Mouse (Mus musculus): ENCODE results near the gene Abhd17a. TPM values are rescaled to one million over a fixed set of nuclear protein-coding genes. Genes with fewer than 3 reads are reported as not detected.

Gene Abhd17a
- total and polyA plus RNA-seq, 2 experiments from 2014 or later, result 171 to 389 TPM

DNA sequence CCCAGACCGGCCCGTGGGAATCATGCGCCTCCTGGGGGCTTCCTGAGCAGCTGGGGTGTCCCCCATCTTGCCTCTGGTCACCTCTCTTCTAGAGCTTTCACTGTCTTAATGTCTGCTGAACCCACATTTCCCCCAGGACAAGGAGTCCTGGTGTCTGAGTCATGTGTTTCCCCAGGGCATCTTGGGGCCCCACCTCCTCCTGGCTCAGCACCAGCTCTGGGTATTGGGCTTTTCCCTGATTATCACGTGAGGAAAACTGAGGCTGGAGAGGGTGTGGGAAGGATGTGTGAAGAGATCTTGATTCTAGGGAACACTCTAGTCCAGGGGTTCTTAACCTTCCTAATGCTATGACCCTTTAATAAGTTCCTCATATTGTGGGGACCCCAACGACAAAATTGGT, 52.0 kb downstream of the Abhd17a start:
- Histone ChIP-seq H3K4me2 (ENCODE audit: low read depth, low read length) (no peak overlapping the region), H3K4me1 (ENCODE audit: insufficient read depth, low read length) (no peaks in the 10 kb centered on the region), H3K27me3 (ENCODE audit: insufficient read depth, low read length) (peaks cover 12% of the 10 kb centered on the region; the same call in 1 of the 2 replicates), H3K27ac (no peak overlapping the region), H3K9ac (replicated peaks; ENCODE audit: low read length) (no peak overlapping the region), H3K36me3 (ENCODE audit: insufficient read depth, low read length) (peaks cover 23% of the 10 kb centered on the region), H3K9me3 (ENCODE audit: low read length) (no peaks in the 10 kb centered on the region), H3K4me3 (ENCODE audit: low read length) (no peak overlapping the region)
- ATAC-seq (no peak), DNase-seq (ENCODE audit: low spot score) (no peak)
- no peak for TF ChIP-seq CTCF (IDR thresholded peaks at IDR 0.05; ENCODE audit: low read depth)
- 64% methylated on average over 5 of the region's 5 CpGs for WGBS

DNA sequence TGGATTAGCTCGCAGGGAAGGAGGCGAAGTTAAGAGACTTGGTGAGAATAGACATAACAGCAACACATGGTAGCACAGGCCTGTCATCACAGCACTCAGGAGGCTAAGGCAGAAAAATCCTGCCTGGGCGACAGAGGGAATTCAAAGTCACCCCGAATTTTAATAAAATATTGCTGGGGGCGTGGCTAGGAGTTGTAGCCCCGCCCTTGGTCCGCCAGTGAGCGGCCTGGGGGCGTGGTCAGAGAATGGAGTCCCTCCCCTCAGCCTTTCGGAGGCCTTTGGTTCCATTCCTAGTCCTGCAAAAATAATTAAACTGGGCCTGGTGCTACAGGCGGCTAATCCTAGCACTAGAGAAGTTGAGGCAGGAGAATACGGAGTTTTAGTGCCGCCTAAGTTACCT, 54.4 kb downstream of the Abhd17a start:
- peak overlapping the region; percentile 23 for H3K4me2 ChIP-seq (ENCODE audit: low read depth, low read length)
- H3K9ac ChIP-seq (replicated peaks; ENCODE audit: low read length), result no peak overlapping the region
- WGBS, result 15% methylated on average over 13 of the region's 13 CpGs
- no peak overlapping the region for H3K4me3 ChIP-seq (ENCODE audit: low read length)
- DNase-seq (ENCODE audit: low spot score) (no peak), ATAC-seq (no peak)
- no peaks in the 10 kb centered on the region for H3K9me3 ChIP-seq (ENCODE audit: low read length)
- no peaks in the 10 kb centered on the region for H3K4me1 ChIP-seq (ENCODE audit: insufficient read depth, low read length)
- H3K36me3 ChIP-seq (ENCODE audit: insufficient read depth, low read length), result no peaks in the 10 kb centered on the region
- TF ChIP-seq CTCF (IDR thresholded peaks at IDR 0.05; ENCODE audit: low read depth), result no peak
- H3K27me3 ChIP-seq (ENCODE audit: insufficient read depth, low read length), result peaks cover 12% of the 10 kb centered on the region; the same call in 1 of the 2 replicates
- no peak overlapping the region for H3K27ac ChIP-seq

GRCm38 (mm10) chr10:80535071-80535470, 55.1 kb downstream of the Abhd17a start:
- ATAC-seq (no peak), DNase-seq (ENCODE audit: low spot score) (no peak)
- TF ChIP-seq CTCF (IDR thresholded peaks at IDR 0.05; ENCODE audit: low read depth), result no peak
- Histone ChIP-seq H3K4me2 (ENCODE audit: low read depth, low read length) (peak overlapping the region; percentile 23), H3K27ac (no peak overlapping the region), H3K9ac (replicated peaks; ENCODE audit: low read length) (no peak overlapping the region), H3K9me3 (ENCODE audit: low read length) (no peaks in the 10 kb centered on the region), H3K4me1 (ENCODE audit: insufficient read depth, low read length) (no peaks in the 10 kb centered on the region), H3K27me3 (ENCODE audit: insufficient read depth, low read length) (peaks cover 12% of the 10 kb centered on the region; the same call in 1 of the 2 replicates), H3K4me3 (ENCODE audit: low read length) (no peak overlapping the region), H3K36me3 (ENCODE audit: insufficient read depth, low read length) (no peaks in the 10 kb centered on the region)
- WGBS, result 13% methylated on average over 14 of the region's 14 CpGs

DNA sequence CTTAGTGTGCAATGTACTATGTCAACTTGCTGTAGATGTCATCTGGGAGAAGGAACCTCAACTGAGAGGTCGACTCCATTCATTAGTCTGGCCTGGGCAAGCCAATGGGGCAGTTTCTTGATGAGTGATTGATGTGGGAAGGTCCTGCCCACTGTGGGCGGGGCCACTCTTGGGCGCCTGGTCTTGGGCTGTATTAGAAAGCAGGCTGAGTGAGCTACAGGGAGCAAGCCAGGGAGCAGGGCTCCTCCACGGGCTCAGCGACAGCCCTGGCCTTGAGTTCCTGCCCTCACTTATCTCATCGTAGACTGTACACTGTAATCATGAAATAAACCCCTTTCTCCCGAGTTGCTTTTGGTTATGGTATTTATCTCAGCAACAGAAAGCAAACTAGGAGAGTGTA, 56.4 kb downstream of the Abhd17a start:
- H3K9me3 ChIP-seq (ENCODE audit: low read length), result no peaks in the 10 kb centered on the region

More for the DNA sequence above, 56.4 kb downstream of the Abhd17a start:
- peak; percentile 27 for DNase-seq (ENCODE audit: low spot score)
- ATAC-seq, result peak; percentile 48; the same call in 1 of the 2 replicates
- Histone ChIP-seq H3K36me3 (ENCODE audit: insufficient read depth, low read length) (no peaks in the 10 kb centered on the region), H3K27ac (no peak overlapping the region), H3K4me2 (ENCODE audit: low read depth, low read length) (no peak overlapping the region), H3K27me3 (ENCODE audit: insufficient read depth, low read length) (peaks cover 12% of the 10 kb centered on the region; the same call in 1 of the 2 replicates), H3K9ac (replicated peaks; ENCODE audit: low read length) (no peak overlapping the region), H3K4me1 (ENCODE audit: insufficient read depth, low read length) (no peaks in the 10 kb centered on the region), H3K4me3 (ENCODE audit: low read length) (no peak overlapping the region)
- 13% methylated on average over 7 of the region's 7 CpGs for WGBS
- no peak for TF ChIP-seq CTCF (IDR thresholded peaks at IDR 0.05; ENCODE audit: low read depth)

Small RNAs within 50 kb of the gene (microRNA-seq; reads per million reads assigned to microRNA genes)
- 0 to 0.18 reads per million in 2 experiments for gene Mir6912

Other genes with a start within 250 kb of the Abhd17a start
- 0.18 and 1.0 TPM in 2 replicates for gene Adamtsl5, start 241.9 kb downstream of the Abhd17a start, total RNA-seq (2014; rRNA removed)
- 0.91 and 1.2 TPM in 2 replicates for gene Adamtsl5, start 241.9 kb downstream of the Abhd17a start, polyA plus RNA-seq (2015; fragmentation: Nextera tagmentation; extraction: Ambion mirVana)
- gene Plk5, start 233.9 kb downstream of the Abhd17a start, total RNA-seq (2014; rRNA removed), result 15.7 and 18.3 TPM in 2 replicates
- 8.9 and 9.3 TPM in 2 replicates for gene Plk5, start 233.9 kb downstream of the Abhd17a start, polyA plus RNA-seq (2015; fragmentation: Nextera tagmentation; extraction: Ambion mirVana)
- 129 and 145 TPM in 2 replicates for gene Mex3d, start 202.7 kb downstream of the Abhd17a start, total RNA-seq (2014; rRNA removed)
- 11.6 and 14.2 TPM in 2 replicates for gene Mex3d, start 202.7 kb downstream of the Abhd17a start, polyA plus RNA-seq (2015; fragmentation: Nextera tagmentation; extraction: Ambion mirVana)
- gene Mbd3, start 190.8 kb downstream of the Abhd17a start, total RNA-seq (2014; rRNA removed), result 48.2 and 50.4 TPM in 2 replicates
- 166 and 175 TPM in 2 replicates for gene Mbd3, start 190.8 kb downstream of the Abhd17a start, polyA plus RNA-seq (2015; fragmentation: Nextera tagmentation; extraction: Ambion mirVana)
- 369 and 391 TPM in 2 replicates for gene Uqcr11, start 183.5 kb downstream of the Abhd17a start, total RNA-seq (2014; rRNA removed)
- 897 and 981 TPM in 2 replicates for gene Uqcr11, start 183.5 kb downstream of the Abhd17a start, polyA plus RNA-seq (2015; fragmentation: Nextera tagmentation; extraction: Ambion mirVana)
- gene Tcf3, start 156.7 kb downstream of the Abhd17a start, total RNA-seq (2014; rRNA removed), result 132 TPM in 2 replicates
- 36.2 and 36.4 TPM in 2 replicates for gene Tcf3, start 156.7 kb downstream of the Abhd17a start, polyA plus RNA-seq (2015; fragmentation: Nextera tagmentation; extraction: Ambion mirVana)
- 2.5 and 5.0 TPM in 2 replicates for gene Onecut3, start 95.5 kb downstream of the Abhd17a start, total RNA-seq (2014; rRNA removed)
- 0.57 and 0.74 TPM in 2 replicates for gene Onecut3, start 95.5 kb downstream of the Abhd17a start, polyA plus RNA-seq (2015; fragmentation: Nextera tagmentation; extraction: Ambion mirVana)
- 0.61 and 1.1 TPM in 2 replicates for gene Atp8b3, start 51.2 kb downstream of the Abhd17a start, total RNA-seq (2014; rRNA removed)
- gene Atp8b3, start 51.2 kb downstream of the Abhd17a start, polyA plus RNA-seq (2015; fragmentation: Nextera tagmentation; extraction: Ambion mirVana), result 0.96 and 1.2 TPM in 2 replicates
- 47.2 and 51.0 TPM in 2 replicates for gene Rexo1, start 28.8 kb downstream of the Abhd17a start, total RNA-seq (2014; rRNA removed)
- 25.1 and 27.6 TPM in 2 replicates for gene Rexo1, start 28.8 kb downstream of the Abhd17a start, polyA plus RNA-seq (2015; fragmentation: Nextera tagmentation; extraction: Ambion mirVana)
- gene Klf16, start 13.0 kb downstream of the Abhd17a start, total RNA-seq (2014; rRNA removed), result 16.6 and 17.0 TPM in 2 replicates
- gene Klf16, start 13.0 kb downstream of the Abhd17a start, polyA plus RNA-seq (2015; fragmentation: Nextera tagmentation; extraction: Ambion mirVana), result 8.2 and 8.6 TPM in 2 replicates
- gene Scamp4, start 12.5 kb upstream of the Abhd17a start, total RNA-seq (2014; rRNA removed), result 39.5 and 43.2 TPM in 2 replicates
- 68.3 and 69.1 TPM in 2 replicates for gene Scamp4, start 12.5 kb upstream of the Abhd17a start, polyA plus RNA-seq (2015; fragmentation: Nextera tagmentation; extraction: Ambion mirVana)
- 7.3 and 11.4 TPM in 2 replicates for gene Adat3, start 12.5 kb upstream of the Abhd17a start, total RNA-seq (2014; rRNA removed)
- gene Adat3, start 12.5 kb upstream of the Abhd17a start, polyA plus RNA-seq (2015; fragmentation: Nextera tagmentation; extraction: Ambion mirVana), result 3.6 and 4.0 TPM in 2 replicates
- 0.54 and 2.2 TPM in 2 replicates for gene Gm49322, start 15.7 kb upstream of the Abhd17a start, total RNA-seq (2014; rRNA removed)
- 1.1 TPM in 2 replicates for gene Gm49322, start 15.7 kb upstream of the Abhd17a start, polyA plus RNA-seq (2015; fragmentation: Nextera tagmentation; extraction: Ambion mirVana)
- gene Csnk1g2, start 32.5 kb upstream of the Abhd17a start, total RNA-seq (2014; rRNA removed), result 128 and 156 TPM in 2 replicates
- 94.3 and 95.5 TPM in 2 replicates for gene Csnk1g2, start 32.5 kb upstream of the Abhd17a start, polyA plus RNA-seq (2015; fragmentation: Nextera tagmentation; extraction: Ambion mirVana)
- 209 and 213 TPM in 2 replicates for gene Btbd2, start 66.7 kb upstream of the Abhd17a start, total RNA-seq (2014; rRNA removed)
- 81.9 and 82.8 TPM in 2 replicates for gene Btbd2, start 66.7 kb upstream of the Abhd17a start, polyA plus RNA-seq (2015; fragmentation: Nextera tagmentation; extraction: Ambion mirVana)
- 84.5 and 95.4 TPM in 2 replicates for gene Mknk2, start 87.8 kb upstream of the Abhd17a start, total RNA-seq (2014; rRNA removed)
- 38.2 and 40.5 TPM in 2 replicates for gene Mknk2, start 87.8 kb upstream of the Abhd17a start, polyA plus RNA-seq (2015; fragmentation: Nextera tagmentation; extraction: Ambion mirVana)
- gene Mob3a, start 111.6 kb upstream of the Abhd17a start, total RNA-seq (2014; rRNA removed), result 68.3 and 76.4 TPM in 2 replicates
- 37.2 and 38.8 TPM in 2 replicates for gene Mob3a, start 111.6 kb upstream of the Abhd17a start, polyA plus RNA-seq (2015; fragmentation: Nextera tagmentation; extraction: Ambion mirVana)
- 31.1 and 31.6 TPM in 2 replicates for gene Izumo4, start 111.8 kb upstream of the Abhd17a start, total RNA-seq (2014; rRNA removed)
- 46.7 and 52.2 TPM in 2 replicates for gene Izumo4, start 111.8 kb upstream of the Abhd17a start, polyA plus RNA-seq (2015; fragmentation: Nextera tagmentation; extraction: Ambion mirVana)
- 195 and 201 TPM in 2 replicates for gene Ap3d1, start 151.9 kb upstream of the Abhd17a start, total RNA-seq (2014; rRNA removed)
- gene Ap3d1, start 151.9 kb upstream of the Abhd17a start, polyA plus RNA-seq (2015; fragmentation: Nextera tagmentation; extraction: Ambion mirVana), result 99.2 and 99.7 TPM in 2 replicates
- 27.2 and 27.7 TPM in 2 replicates for gene Dot1l, start 164.9 kb upstream of the Abhd17a start, total RNA-seq (2014; rRNA removed)
- 10.3 and 12.6 TPM in 2 replicates for gene Dot1l, start 164.9 kb upstream of the Abhd17a start, polyA plus RNA-seq (2015; fragmentation: Nextera tagmentation; extraction: Ambion mirVana)
- gene Sf3a2, start 207.9 kb upstream of the Abhd17a start, total RNA-seq (2014; rRNA removed), result 14.2 and 22.0 TPM in 2 replicates
- gene Sf3a2, start 207.9 kb upstream of the Abhd17a start, polyA plus RNA-seq (2015; fragmentation: Nextera tagmentation; extraction: Ambion mirVana), result 48.7 and 53.2 TPM in 2 replicates
- gene Plekhj1, start 208.3 kb upstream of the Abhd17a start, total RNA-seq (2014; rRNA removed), result 74.4 and 82.3 TPM in 2 replicates
- gene Plekhj1, start 208.3 kb upstream of the Abhd17a start, polyA plus RNA-seq (2015; fragmentation: Nextera tagmentation; extraction: Ambion mirVana), result 99.4 and 103 TPM in 2 replicates
- gene Amh, start 214.9 kb upstream of the Abhd17a start, total RNA-seq (2014; rRNA removed), result 0.47 and 2.6 TPM in 2 replicates
- 0.24 TPM in 1 of 2 replicates, not detected in the other for gene Amh, start 214.9 kb upstream of the Abhd17a start, polyA plus RNA-seq (2015; fragmentation: Nextera tagmentation; extraction: Ambion mirVana)
- 0.22 TPM in 1 of 2 replicates, not detected in the other for gene Jsrp1, start 223.2 kb upstream of the Abhd17a start, total RNA-seq (2014; rRNA removed)
- gene Jsrp1, start 223.2 kb upstream of the Abhd17a start, polyA plus RNA-seq (2015; fragmentation: Nextera tagmentation; extraction: Ambion mirVana), result 1.4 and 1.6 TPM in 2 replicates
- gene Oaz1, start 236.3 kb upstream of the Abhd17a start, total RNA-seq (2014; rRNA removed), result 1,128 and 1,180 TPM in 2 replicates
- 1,097 and 1,185 TPM in 2 replicates for gene Oaz1, start 236.3 kb upstream of the Abhd17a start, polyA plus RNA-seq (2015; fragmentation: Nextera tagmentation; extraction: Ambion mirVana)